Mouse (Mus musculus): Measurements from ENCODE around the gene Cox17. TPM values are rescaled to one million over a fixed set of nuclear protein-coding genes. Genes with fewer than 3 reads are reported as not detected.

The Cox17 gene
- total and polyA plus RNA-seq, 2 experiments from 2014 or later: 15.0 to 65.3 TPM

- no peaks in the 10 kb centered on the region for H3K9me3 ChIP-seq (ENCODE audit: low read length)
- no peaks in the 10 kb centered on the region for H3K27me3 ChIP-seq (ENCODE audit: insufficient read depth, low read length)
- 74% methylated on average over 7 of the region's 7 CpGs for WGBS
- H3K27ac ChIP-seq (ENCODE audit: low read depth, low read length): no peak overlapping the region
- H3K9ac ChIP-seq (replicated peaks; ENCODE audit: low read length, poor library complexity, severe bottlenecking): no peak overlapping the region
- no peak overlapping the region for H3K4me3 ChIP-seq (ENCODE audit: low read depth, low read length)
- no peak for TF ChIP-seq CTCF (IDR thresholded peaks at IDR 0.05)
- peaks cover 5% of the 10 kb centered on the region; the same call in 1 of the 2 replicates for H3K4me1 ChIP-seq (ENCODE audit: insufficient read depth, low read length)
- DNase-seq (ENCODE audit: low spot score) (no peak), ATAC-seq (ENCODE audit: low FRiP score) (no peak)
- peaks cover 14% of the 10 kb centered on the region for H3K36me3 ChIP-seq (ENCODE audit: insufficient read depth, low read length)
- H3K4me2 ChIP-seq (ENCODE audit: low read depth, low read length, poor library complexity, severe bottlenecking): no peak overlapping the region
These were observed 5.2 kb downstream of the Cox17 start for GRCm38 (mm10) chr16:38352031-38352430.

DNA sequence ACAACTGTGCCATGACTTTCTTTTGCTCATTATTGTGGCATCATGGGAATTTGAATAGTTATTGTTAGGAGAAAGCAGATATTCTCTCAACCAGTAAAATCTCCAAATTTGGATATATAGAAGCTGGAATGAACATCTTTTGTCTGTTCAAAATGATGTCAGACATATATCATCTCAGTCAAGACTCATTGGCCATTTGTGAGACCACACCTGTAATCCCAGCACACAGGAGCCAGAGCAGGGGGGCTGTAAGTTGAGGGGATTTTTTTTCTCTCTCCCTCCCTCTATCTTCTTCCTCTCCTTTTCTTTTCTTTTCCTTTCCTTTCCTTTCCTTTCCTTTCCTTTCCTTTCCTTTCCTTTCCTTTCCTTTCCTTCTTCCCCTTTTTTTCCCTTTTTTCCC lies 6.1 kb downstream of the Cox17 start:
- H3K4me1 ChIP-seq (ENCODE audit: insufficient read depth, low read length): 0 out of 2 replicates have a peak, but pooled peaks cover under 1% of the 10 kb centered on the region
- TF ChIP-seq CTCF (IDR thresholded peaks at IDR 0.05): no peak
- H3K4me3 ChIP-seq (ENCODE audit: low read depth, low read length): no peak overlapping the region
- H3K4me2 ChIP-seq (ENCODE audit: low read depth, low read length, poor library complexity, severe bottlenecking): no peak overlapping the region
- DNase-seq (ENCODE audit: low spot score): no peak
- no peaks in the 10 kb centered on the region for H3K27me3 ChIP-seq (ENCODE audit: insufficient read depth, low read length)
- no peak for ATAC-seq (ENCODE audit: low FRiP score)
- H3K36me3 ChIP-seq (ENCODE audit: insufficient read depth, low read length): peaks cover 14% of the 10 kb centered on the region
- H3K9ac ChIP-seq (replicated peaks; ENCODE audit: low read length, poor library complexity, severe bottlenecking): no peak overlapping the region
- H3K27ac ChIP-seq (ENCODE audit: low read depth, low read length): no peak overlapping the region
- no peaks in the 10 kb centered on the region for H3K9me3 ChIP-seq (ENCODE audit: low read length)

GRCm38 (mm10) chr16:38353642-38354041 lies 6.9 kb downstream of the Cox17 start:
- Histone ChIP-seq H3K9ac (replicated peaks; ENCODE audit: low read length, poor library complexity, severe bottlenecking) (no peak overlapping the region), H3K27me3 (ENCODE audit: insufficient read depth, low read length) (no peaks in the 10 kb centered on the region), H3K9me3 (ENCODE audit: low read length) (no peaks in the 10 kb centered on the region), H3K4me2 (ENCODE audit: low read depth, low read length, poor library complexity, severe bottlenecking) (no peak overlapping the region), H3K27ac (ENCODE audit: low read depth, low read length) (no peak overlapping the region), H3K4me1 (ENCODE audit: insufficient read depth, low read length) (no peaks in the 10 kb centered on the region), H3K36me3 (ENCODE audit: insufficient read depth, low read length) (peaks cover 14% of the 10 kb centered on the region), H3K4me3 (ENCODE audit: low read depth, low read length) (no peak overlapping the region)
- no peak for ATAC-seq (ENCODE audit: low FRiP score)
- DNase-seq (ENCODE audit: low spot score): no peak
- 98% methylated on average over 2 of the region's 2 CpGs for WGBS
- TF ChIP-seq CTCF (IDR thresholded peaks at IDR 0.05): no peak

DNA sequence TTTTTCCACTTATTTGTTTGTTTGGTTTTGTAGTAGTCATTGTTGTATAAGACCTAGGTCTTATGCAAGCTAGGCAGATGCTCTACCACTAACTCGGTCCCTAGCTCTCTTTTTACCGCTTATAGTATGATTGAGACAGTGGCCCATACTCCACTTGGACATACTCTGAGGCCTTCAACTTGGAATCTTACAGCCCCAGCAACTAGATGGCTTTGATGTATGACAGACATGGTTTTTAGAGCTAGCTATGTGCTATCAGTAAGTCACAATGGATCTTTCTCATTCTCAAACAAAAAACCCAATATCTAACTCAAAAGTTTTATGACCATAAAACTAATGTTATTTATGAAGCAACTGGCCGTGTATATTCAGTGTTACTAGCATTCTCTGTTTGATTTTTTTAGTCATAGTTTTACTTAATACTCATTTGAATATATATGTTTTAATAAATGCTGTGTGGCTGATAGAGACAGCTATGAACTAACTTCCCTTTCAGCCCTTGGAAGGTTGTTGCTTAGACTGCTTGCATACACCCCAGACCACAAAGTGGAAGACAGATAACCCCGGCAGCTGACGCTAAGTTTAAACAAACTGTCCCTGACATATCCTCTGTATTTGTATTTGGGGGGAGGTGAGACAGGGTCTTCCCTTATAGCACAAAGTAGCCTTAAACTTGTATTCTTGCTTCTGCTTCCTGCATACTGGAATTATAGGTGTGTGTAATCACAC lies 7.6 kb downstream of the Cox17 start:
- Histone ChIP-seq H3K9me3 (ENCODE audit: low read length) (no peaks in the 10 kb centered on the region), H3K4me2 (ENCODE audit: low read depth, low read length, poor library complexity, severe bottlenecking) (no peak overlapping the region), H3K27me3 (ENCODE audit: insufficient read depth, low read length) (no peaks in the 10 kb centered on the region), H3K36me3 (ENCODE audit: insufficient read depth, low read length) (peaks cover 14% of the 10 kb centered on the region), H3K4me3 (ENCODE audit: low read depth, low read length) (no peak overlapping the region), H3K9ac (replicated peaks; ENCODE audit: low read length, poor library complexity, severe bottlenecking) (no peak overlapping the region), H3K4me1 (ENCODE audit: insufficient read depth, low read length) (no peaks in the 10 kb centered on the region), H3K27ac (ENCODE audit: low read depth, low read length) (no peak overlapping the region)
- WGBS: 96% methylated on average over 5 of the region's 5 CpGs
- no peak for TF ChIP-seq CTCF (IDR thresholded peaks at IDR 0.05)
- no peak for DNase-seq (ENCODE audit: low spot score)
- ATAC-seq (ENCODE audit: low FRiP score): no peak

DNA sequence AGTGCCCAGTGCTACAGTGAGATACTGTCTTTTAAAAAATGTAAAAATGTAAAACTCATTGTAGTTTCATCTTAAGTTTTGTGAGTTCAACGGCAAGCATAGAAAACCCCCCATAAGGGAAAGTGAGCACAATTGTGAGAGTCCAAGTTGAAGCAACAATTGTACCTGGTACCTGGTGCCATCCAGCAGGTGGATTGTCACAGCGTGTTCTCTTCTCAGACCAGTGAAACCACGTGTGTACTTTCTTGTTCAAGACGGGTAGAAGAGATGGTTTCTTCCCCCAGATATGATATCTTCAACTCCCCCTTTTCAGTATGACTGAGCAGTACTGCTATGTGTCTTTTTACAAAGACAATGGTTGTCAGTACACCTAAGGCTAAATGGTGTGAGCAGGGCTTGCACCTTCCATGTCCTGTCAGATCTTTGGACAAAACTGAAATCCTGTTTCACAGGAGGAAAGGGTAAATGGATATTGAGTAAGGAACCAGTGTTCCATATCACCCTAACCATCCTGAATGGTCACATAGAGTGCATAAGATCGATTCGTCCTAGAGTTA lies 11.5 kb downstream of the Cox17 start:
- 91% methylated on average over 6 of the region's 6 CpGs for WGBS

GRCm38 (mm10) chr16:38359241-38359640 lies 12.4 kb downstream of the Cox17 start:
- no peak overlapping the region for H3K9ac ChIP-seq (replicated peaks; ENCODE audit: low read length, poor library complexity, severe bottlenecking)
- ATAC-seq (ENCODE audit: low FRiP score) (no peak), DNase-seq (ENCODE audit: low spot score) (no peak)
- no peak overlapping the region for H3K27ac ChIP-seq (ENCODE audit: low read depth, low read length)
- TF ChIP-seq CTCF (IDR thresholded peaks at IDR 0.05): no peak
- no peaks in the 10 kb centered on the region for H3K9me3 ChIP-seq (ENCODE audit: low read length)
- no peaks in the 10 kb centered on the region for H3K27me3 ChIP-seq (ENCODE audit: insufficient read depth, low read length)
- no peak overlapping the region for H3K4me2 ChIP-seq (ENCODE audit: low read depth, low read length, poor library complexity, severe bottlenecking)
- 90% methylated on average over 2 of the region's 2 CpGs for WGBS
- no peak overlapping the region for H3K4me3 ChIP-seq (ENCODE audit: low read depth, low read length)
- no peaks in the 10 kb centered on the region for H3K36me3 ChIP-seq (ENCODE audit: insufficient read depth, low read length)
- H3K4me1 ChIP-seq (ENCODE audit: insufficient read depth, low read length): no peaks in the 10 kb centered on the region

More for the DNA sequence above, 11.5 kb downstream of the Cox17 start:
- Histone ChIP-seq H3K27me3 (ENCODE audit: insufficient read depth, low read length) (no peaks in the 10 kb centered on the region), H3K4me2 (ENCODE audit: low read depth, low read length, poor library complexity, severe bottlenecking) (no peak overlapping the region), H3K36me3 (ENCODE audit: insufficient read depth, low read length) (no peaks in the 10 kb centered on the region), H3K9ac (replicated peaks; ENCODE audit: low read length, poor library complexity, severe bottlenecking) (no peak overlapping the region), H3K27ac (ENCODE audit: low read depth, low read length) (no peak overlapping the region), H3K4me3 (ENCODE audit: low read depth, low read length) (no peak overlapping the region), H3K9me3 (ENCODE audit: low read length) (no peaks in the 10 kb centered on the region), H3K4me1 (ENCODE audit: insufficient read depth, low read length) (no peaks in the 10 kb centered on the region)
- no peak for TF ChIP-seq CTCF (IDR thresholded peaks at IDR 0.05)
- DNase-seq (ENCODE audit: low spot score): no peak
- ATAC-seq (ENCODE audit: low FRiP score): no peak
